Mouse (Mus musculus): ENCODE results near the gene Lrrtm3. TPM values are rescaled to one million over a fixed set of nuclear protein-coding genes. Genes with fewer than 3 reads are reported as not detected.
A peak's percentile ranks its signal among the peaks of the same experiment; 100 is the strongest.

Lrrtm3 gene
- total RNA-seq, 2 experiments from 2014 or later, result 0.44 to 0.73 TPM

DNA sequence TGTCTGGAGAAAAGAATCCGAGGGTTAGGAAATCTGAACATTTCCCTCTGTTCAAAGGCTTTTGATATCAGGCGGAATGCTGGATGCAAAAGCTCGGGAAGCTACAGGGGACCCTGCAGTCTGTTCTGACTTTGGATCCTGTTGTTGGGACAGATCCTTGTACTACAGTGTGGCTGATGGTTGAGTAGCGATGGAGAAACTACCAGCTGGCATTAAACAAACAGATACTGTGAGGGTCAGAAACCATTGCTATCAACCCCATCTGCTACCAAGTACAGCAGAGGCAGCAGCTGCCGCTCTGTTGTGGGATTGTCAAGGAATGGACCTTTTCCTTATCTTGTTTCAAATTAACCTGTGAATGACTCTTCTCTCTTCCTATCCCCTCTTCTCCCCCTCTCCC, 156.1 kb downstream of the Lrrtm3 start:
- no peak for DNase-seq
- intact Hi-C loops (cut with DNase I), result no loop called here

DNA sequence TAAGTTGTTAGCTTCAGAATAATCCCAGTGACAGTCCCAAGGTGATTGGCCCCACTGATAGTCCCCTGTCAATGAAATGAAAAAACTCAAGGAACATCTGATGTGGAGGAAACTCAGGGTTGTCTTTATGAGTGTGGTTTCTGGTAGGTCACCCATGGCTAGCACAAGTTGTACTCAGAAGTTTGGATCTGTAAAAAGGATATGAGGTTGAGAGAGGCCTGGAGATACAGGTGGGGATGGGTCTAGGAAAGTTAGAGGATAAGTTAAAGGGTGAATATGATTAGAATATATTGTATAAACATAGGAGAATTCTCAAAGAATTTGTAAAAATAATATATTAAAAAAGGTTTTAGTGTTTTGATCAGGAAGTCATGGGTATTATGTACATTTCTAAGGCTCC, 162.7 kb downstream of the Lrrtm3 start, which contains the start of gene Gm10118:
Gene Gm10118 (minus strand): TSS at position 101 of the 400 bp plus-strand sequence.
- no peak for DNase-seq
- intact Hi-C loops (cut with DNase I), result no loop called here

DNA sequence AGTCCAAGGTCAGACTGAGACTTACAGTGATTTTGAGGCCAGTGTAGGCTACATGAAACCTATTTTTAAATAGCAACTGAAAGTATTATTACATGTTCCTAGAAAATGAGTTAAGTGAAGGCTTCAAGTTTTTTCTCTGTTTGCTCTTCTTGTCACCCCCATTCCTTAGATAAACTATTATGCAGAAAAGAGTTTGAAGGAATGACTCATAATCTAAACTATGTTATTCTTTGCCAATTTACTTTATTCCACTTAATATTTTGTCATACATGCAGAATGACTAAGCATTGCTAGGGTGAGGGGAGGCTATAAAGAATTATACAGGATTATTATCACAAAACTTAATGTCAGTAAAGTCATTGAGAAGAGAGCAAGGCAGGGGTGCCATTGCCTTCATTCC, 181.2 kb downstream of the Lrrtm3 start:
- intact Hi-C loops (cut with DNase I), result no loop called here
- DNase-seq, result no peak

DNA sequence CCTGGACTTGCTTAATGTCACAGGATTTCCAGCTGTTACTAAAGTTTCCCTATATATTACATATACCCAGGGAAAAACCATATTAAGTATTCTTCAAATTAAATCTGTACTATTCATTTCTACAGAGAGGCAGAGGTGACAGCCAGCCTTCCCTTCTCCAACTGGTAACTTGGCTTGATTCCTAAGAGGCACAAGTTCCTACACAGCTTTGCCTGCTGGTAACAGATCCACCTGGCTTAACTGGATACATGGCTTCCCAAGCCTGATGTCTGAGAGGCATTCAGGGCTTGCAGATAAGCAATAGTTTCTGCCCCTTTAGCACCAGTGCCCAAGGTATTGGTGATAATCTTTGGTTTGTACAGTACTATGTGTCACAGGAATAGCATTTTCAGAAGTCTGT, 190.2 kb downstream of the Lrrtm3 start:
- DNase-seq, result no peak
- intact Hi-C loops (cut with DNase I), result no loop called here

DNA sequence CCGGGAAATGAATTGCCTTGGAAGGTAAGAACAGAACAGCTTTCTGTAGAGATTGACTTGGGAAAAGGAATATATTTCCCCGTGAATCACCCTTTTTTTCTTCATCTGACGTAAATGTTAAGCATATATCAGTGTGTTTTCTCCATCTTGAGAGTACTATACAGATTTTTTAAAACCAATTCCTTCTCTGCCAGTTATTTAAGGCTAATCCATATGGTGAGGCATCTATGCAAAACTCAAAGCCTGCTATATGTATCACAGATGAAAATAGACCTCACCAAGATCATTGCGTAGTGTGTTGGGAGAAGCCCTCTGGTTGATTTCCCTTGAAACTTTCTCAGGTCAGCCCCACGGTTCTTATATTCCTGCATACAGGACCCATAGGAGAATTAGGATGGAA, 195.5 kb downstream of the Lrrtm3 start:
- DNase-seq, result no peak
- intact Hi-C loops (cut with DNase I), result no loop called here

DNA sequence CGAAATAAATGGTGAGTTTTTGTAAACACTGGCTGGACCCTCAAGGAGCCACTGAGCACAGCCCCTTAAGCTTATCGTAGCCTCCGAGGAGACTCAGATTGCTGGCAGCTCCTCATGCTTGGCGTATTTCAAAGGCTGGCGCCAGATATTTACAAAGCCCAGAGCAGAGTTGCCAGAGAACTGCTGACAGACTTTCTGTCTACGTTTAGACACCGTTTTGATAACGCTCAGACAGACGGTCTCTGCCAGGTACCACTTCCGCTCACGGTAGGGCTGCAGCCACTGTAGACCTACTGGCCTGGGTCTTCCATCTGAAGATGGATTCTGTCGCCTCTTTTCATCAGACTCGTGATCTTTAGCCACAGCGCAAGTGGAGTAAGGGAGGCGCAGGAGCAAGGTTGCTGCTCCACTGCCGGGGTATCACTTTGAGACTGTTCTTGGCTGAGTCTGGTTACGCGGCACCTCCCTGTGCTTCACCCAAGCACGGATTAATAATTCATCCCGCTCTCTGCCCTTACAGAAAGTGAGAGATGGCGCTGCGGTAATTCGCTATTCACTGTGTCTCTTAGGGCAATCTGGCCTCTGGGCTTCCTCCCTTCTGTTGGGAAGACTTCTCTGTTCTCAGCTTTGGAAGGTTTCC, 203.5 kb downstream of the Lrrtm3 start:
- intact Hi-C loops (cut with DNase I), result loop anchor here (10.0 kb wide), 1 partner anchor 302 kb away; no protein-coding TSS in a partner anchor
- DNase-seq, result peak; percentile 24 to 36

DNA sequence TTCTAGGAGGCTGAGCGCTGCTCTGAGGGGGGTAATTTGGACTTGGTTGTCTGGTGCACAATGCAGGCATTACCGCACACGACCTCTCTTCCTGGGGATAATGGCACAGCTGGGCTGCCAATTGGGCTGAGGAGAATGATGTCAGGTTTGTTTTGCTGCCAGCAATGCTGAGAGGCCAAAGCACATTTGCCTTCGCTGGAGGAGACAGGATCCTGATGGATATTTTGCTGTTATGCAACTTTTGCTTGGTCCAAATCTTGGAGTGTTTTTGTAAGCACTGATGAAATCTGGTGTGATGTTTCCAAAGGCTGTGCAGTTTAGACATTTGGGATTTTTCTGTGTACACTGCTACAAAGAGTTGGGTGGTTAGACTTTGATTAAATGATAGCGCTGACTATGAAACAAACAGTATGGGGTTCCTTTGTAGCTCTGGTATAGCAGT, 209.6 kb downstream of the Lrrtm3 start:
- DNase-seq, result peak; percentile 67 to 76
- intact Hi-C loops (cut with DNase I), result loop anchor here (10.0 kb wide), 1 partner anchor 296 kb away; no protein-coding TSS in a partner anchor

Other genes starting within 250 kb of the Lrrtm3 start
- not detected for gene Gm10118, start 162.8 kb downstream of the Lrrtm3 start, total RNA-seq (2021)

All from heart, postnatal 36 days (tissue).